Mouse (Mus musculus) ovary, adult 18-20 months (tissue): ENCODE results near the gene Gapvd1.
"Not testable (repeated sequence)": the region's sequence is repeated elsewhere in the genome, so short reads cannot be mapped to it uniquely, and the experiment has no call there.

Experiments
- DNase-seq: peaks from one replicate; pipeline ENCODE4 v3.0.0; 2022; ENCODE audit warnings: low spot score, mixed read lengths

The Gapvd1 gene

DNA sequence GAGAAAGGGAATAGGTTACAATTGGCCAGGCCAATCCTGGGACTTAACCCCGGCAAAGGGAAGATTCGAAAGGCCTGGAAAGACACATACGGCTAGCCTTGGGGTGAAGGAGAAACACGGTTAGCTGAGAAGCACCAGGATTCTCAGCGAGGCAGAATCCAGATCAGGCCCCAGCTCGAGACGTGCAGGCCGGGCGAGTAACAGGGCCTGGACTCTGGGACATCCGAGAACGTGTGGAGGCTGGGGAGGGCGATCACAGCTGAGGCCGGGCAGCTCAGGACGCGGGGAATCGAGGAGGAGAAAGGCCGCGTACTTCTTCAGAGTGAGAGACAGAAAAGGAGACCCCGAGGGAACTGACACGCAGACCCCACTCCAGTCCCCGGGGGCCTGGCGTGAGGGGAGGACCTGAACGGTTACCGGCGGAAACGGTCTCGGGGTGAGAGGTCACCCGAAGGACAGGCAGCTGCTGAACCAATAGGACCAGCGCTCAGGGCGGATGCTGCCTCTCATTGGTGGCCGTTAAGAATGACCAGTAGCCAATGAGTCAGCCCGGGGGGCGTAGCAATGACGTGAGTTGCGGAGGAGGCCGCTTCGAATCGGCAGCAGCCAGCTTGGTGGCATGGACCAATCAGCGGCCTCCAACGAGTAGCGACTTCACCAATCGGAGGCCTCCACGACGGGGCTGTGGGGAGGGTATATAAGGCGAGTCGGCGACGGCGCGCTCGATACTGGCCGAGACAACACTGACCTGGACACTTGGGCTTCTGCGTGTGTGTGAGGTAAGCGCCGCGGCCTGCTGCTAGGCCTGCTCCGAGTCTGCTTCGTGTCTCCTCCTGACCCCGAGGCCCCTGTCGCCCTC, 16.6 kb upstream of the Gapvd1 start, which contains the start of gene Hspa5:
TSS of gene Hspa5 (plus strand) at position 603 of the 859 bp plus-strand sequence.
- peak; percentile 100 for DNase-seq

DNA sequence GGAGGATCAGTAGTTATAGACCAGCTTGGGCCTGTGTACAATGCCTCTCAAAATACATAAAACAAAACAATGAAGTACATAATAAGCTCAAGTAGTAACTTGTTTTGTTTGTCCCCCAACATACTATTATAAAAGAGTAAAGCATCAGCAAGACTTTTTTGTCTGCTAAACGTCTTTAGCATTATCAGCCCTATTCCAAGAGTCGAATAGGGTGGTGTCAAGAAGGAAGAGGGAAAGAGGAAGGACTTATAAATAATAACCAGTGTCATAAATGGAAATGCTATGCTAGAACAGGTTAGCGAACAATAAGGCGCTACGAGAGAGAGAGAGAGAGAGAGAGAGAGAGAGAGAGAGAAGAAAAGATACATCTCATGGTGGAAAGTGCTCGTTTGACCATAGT, 15.9 kb upstream of the Gapvd1 start:
- DNase-seq, result no peak

DNA sequence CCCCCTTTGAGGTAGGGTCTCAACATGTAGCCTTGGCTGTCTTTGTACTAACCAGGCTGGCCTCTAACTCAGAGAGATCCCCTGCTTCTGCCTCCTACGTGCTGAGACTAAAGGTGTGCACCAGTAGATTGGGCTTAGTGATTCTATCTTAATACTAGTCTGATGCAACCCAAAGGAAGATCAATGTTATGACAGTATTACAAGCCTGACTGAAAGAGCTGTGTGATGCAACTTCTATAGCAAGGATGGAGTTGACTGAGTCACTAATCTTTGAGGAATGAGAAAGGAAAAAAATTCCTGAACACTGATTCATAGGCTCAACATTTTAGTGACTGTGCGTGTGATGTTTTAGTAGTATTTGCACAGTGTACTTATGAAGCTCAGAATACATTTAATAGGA, 15.0 kb upstream of the Gapvd1 start:
- DNase-seq, result no peak

DNA sequence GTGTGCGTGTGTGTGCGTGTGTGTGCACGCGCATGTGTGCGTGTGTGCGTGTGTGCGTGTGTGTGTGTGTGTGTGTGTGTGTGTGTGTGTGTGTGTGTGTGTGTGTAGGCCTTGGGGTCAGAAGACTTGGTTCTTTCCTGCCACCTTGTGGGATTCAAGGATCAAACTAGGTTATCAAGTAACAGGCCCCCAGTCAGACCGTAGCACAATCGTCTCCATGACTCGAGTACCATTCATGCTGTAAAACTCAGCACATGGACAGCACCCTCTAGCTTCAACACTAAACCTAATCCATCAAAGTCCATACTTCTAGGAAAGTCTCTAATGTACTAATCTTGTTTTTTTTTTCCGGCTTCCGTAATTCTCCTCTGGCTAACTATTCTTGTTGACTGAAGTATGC, 9.8 kb upstream of the Gapvd1 start:
- no peak for DNase-seq

DNA sequence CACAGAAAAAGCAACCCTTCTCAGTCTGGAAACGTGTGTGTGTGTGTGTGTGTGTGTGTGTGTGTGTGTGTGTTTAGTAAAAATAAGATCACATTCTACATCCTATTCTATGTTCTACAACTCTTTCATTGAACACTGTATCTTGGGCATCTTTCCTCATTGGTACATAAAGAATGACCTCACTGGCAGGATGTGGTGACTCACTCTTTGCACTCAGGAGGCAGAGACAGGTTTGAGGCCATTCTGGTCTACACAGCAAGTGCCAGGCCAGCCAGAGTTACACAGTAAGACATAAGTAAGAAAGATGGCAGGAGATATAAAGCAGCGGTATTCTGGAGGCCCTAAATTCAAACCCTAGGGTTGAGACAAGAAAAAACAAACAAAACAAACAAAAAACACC, 7.8 kb upstream of the Gapvd1 start:
- no peak for DNase-seq

DNA sequence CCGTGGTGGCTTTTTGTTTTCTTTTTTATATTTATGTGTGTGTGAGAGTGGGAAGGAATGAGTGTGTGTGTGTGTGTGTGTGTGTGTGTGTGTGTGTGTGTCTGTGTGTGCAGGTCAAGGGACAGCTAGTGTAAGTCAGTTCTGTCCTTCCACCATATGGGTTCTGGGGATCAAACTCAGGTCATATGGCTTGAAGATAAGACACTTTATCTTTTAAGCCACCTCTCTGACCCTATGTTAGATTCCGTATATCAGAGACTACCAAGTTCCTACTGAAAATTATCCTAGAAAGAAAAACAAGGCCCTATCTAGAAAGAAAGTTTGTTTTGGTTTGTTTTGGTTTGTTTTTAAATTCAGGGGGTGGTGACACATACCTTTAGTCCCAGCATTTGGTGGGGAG, 7.1 kb upstream of the Gapvd1 start:
- DNase-seq, result no peak

DNA sequence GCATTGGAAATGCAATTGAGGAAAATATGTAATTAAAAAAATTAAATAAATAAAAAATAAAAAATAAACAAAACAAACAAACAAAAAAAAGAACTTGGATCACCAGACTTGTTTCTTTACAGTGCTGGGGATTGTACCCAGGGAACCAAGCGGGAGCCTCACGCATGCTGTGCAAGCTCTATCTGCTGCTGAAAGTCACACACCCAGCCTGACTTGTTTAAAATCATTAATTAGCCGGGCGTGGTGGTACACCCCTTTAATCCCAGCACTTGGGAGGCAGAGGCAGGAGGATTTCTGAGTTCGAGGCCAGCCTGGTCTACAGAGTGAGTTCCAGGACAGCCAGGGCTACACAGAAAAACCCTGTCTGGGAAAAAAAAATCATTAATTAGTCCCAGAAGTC, 6.2 kb upstream of the Gapvd1 start:
- DNase-seq, result not testable (repeated sequence)

DNA sequence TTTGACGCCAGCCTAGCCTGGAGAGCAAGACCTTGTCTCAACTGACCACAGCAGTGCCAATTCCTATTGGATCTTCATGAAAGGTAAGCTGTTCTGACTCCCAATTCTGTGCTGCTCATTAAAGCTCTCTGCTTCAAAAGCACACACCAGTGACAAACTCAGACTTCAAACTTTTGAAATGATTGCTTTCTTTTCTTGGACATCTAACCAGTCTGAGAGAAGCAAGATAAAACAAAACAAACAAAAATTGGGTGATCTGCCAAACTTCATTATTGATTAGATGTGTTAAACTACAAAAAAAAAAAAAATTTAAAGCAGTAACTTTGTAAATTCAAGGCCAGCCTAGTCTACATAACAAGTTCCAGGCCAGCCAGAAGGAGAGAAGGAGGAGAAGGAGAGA, 2.3 kb upstream of the Gapvd1 start:
- DNase-seq, result no peak

DNA sequence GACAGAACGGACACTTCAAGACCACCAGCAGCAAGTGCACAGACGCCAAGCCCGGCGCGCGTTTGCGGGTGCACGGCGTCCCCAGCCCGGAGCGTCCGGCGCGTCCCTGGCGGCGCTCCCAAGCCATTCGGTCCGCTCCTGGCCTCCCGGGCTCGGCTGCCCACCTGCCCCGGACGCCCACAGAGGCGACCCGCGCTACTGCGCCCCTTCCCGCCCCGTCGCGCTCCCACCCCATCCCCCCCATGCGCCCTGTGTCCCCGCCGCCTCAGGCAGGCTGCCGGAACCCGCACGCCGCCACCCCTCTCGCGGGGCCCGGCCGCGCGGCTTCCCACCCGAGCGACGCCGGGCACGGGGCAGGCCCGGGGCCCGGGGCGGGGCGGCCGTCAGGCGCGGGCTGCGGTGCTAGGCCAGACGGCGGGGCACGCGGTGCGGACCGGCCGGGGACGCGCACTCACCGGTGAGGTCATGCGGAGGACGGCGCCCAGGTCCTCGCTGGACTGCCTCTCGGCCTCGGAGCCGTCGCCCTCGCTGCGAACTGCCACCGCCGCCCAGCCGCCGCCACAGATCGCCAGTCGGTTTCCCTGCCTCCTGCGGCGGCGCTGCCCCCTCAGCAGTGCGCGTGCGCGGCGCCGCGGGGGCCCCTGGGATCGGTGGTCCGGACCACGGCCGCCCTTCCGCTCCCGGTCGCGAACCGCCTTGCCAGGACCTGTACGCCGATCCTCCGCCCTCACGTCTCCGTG, 1.1 kb downstream of the Gapvd1 start:
- peak; percentile 80 for DNase-seq

DNA sequence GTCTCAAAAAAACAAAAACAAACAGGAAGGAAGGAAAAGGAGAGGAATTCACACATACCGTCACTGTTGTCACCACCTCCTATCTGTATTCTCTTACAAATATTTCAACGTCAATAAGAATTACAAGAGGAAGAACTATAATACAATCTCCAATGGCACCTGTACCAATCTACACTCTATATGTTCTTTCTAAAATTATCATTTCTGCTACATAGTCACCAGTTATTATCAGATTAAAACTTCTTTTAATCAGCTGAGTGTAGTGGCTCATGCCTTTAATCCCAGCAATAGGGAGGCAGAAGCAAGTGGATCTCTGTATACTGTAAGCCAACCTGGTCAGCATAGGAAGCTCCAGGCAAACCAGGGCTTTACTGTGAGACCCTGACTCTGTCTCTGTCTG, 4.8 kb downstream of the Gapvd1 start:
- no peak for DNase-seq

DNA sequence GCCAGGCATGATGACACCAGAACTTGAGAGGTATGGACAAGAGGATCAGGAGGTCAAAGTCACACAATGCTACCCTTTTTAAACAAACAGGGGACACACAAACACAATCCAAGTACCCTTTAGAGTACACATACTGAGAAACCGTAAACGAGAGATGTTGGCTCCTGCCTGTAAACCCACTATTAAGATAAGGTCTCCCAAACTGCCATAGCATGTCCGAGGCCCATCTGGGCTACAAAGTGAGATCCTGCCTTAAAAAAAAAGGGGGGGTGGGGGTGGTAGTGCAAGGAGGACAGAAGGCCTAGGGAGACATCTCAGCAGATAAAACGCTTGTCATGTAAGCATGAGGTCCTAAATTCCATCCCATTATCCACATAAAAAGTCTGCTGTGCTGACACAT, 6.6 kb downstream of the Gapvd1 start:
- DNase-seq, result no peak

DNA sequence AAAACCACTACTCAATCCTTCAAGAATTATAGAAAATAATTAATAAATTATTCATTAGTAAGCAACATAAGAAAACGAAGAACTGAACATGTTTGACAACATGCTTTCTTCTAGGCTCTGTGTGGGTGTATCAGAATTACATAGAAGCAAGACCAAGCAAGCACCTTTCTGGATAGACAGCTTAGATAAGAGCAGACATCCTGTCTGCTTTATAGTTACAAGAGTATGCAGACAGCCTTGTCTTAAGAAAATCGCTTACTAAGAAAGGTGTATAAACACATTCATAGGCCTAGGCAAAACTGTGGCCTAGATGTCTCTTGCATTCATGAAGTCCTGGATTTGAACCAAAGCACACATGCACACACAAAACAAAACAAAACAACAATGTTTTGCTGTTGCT, 9.4 kb downstream of the Gapvd1 start:
- no peak for DNase-seq

DNA sequence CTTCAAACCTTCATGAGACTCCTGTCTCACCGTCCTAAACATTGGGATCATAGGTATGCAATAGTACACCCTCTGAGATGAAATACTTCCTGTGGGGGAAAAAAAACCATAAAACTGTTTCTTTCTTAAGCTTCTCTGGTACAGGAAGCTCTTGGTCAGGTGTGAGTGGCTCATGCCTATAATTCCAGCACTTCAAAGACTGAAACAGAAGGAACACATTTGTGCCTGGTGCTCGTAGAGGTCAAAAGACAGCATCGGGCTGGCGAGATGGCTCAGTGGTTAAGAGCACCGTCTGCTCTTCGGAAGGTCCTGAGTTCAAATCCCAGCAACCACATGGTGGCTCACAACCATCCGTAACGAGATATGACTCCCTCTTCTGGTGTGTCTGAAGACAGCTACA, 10.6 kb downstream of the Gapvd1 start:
- no peak for DNase-seq

DNA sequence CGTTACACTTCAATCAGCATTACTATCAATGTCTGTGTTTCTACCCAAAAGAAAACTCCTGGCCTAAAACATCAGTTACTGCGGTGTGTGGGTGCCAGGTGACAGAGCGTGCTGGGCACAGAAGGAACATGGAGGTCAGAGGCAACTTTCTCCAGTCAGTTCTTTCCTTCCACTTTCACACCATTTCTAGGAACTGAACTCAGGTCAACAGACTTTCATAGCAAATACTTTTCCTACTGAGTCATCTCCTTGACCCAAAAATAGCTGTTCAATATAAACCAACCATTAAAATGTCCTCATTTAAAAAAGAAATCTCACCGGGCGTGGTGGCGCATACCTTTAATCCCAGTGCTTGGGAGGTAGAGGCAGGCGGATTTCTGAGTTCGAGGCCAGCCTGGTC, 12.4 kb downstream of the Gapvd1 start:
- DNase-seq, result no peak

DNA sequence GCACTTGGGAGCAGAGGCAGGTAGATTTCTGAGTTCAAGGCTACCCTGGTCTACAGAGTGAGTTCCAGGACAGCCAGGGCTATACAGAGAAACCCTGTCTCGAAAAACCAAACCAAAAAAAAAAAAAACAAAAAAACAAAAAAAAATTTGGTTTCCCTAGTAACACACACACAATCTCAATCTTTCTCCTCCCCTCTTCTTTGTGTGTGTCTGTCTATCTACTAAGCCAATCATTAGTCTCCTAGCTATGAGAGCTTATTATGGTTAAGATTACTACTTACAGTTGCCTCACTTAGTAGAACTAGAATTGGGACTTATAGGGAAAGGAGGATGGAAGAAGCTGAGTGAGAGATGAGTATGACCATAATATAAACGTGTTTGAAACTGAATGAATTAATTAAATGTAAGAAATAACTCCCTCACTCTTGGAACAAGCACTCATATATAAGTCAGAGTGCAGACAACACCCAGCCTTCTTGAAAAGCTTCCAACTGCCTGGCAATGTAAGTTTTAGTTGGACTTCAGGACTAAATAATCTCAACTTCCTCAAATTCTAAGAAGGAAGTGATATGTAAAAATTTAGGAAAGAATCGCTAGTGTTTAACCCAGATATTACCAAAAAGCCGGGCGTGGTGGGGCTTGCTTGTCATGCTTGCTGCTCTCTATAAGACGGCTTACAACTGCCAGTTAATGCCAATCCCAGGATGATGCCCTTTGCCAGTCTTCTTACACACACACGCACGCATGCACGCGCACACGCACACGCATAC, 13.5 kb downstream of the Gapvd1 start:
- DNase-seq, result no peak

DNA sequence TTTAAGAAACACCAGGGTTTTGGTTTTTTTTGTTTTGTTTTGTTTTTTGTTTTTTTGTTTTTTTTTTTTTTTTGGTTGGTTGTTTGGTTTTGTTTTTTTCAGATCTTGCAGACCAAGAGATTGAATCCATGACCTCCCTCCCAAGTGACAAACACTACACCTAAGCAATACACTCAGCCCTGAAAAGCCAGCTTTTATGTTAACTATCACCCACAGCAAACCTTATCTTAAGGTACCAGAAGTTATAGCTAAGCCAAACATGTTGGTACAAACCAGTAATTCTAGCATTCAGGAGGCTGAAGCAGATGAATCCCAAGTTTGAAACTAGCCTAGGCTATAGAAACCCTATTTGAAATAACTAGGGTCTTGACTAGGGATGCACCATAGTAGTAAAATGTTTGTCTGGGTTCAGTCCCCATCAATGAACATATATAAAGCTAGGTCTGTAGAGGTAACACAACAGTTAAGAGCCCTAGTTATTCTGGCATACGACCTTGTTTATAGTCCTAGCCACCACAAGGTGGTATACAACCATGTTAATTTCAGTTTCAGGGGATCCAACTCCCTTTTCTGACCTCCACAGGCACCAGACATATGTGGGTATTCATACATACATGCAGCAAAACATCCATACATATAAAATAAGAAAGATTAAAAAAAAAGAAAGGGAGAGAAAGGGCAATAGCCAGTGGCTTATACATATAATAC, 15.2 kb downstream of the Gapvd1 start:
- no peak for DNase-seq

DNA sequence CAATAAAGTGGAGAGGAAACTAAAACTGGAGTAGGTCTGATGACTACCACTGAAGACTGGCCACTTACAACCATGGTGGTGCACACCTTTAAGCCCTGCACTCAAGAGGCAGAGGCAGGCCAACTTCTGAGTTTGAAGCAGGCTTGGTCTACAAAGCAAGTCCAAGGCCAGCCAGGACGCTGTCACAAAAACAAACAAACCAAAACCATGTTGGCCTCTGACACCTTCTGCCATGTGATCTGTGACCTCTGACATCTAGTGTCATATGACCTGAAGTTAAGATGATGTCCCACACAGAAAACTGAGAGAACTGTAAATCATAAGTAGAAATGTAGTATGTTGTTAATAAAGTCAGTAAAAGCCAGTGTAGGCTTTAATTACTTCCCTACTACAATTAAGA, 17.1 kb downstream of the Gapvd1 start:
- DNase-seq, result no peak

DNA sequence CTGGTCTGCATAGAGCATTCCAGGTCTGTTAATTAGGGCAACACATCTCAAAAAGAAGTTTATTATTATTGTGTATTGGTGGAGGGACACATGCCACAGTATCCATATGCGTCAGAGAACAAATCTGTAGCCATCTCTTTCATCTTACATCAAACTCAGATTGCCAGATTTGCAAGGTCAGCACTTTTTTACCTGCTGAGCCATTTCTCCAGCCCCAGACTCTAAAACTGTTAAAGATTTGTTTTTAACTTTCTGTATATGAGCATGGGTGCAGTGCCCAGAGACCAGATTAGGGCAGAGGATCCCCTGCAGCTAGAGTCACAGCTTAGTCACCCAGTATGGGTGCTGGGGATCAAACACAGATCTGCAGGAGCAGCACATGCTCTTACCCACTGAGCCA, 18.4 kb downstream of the Gapvd1 start:
- DNase-seq, result no peak

DNA sequence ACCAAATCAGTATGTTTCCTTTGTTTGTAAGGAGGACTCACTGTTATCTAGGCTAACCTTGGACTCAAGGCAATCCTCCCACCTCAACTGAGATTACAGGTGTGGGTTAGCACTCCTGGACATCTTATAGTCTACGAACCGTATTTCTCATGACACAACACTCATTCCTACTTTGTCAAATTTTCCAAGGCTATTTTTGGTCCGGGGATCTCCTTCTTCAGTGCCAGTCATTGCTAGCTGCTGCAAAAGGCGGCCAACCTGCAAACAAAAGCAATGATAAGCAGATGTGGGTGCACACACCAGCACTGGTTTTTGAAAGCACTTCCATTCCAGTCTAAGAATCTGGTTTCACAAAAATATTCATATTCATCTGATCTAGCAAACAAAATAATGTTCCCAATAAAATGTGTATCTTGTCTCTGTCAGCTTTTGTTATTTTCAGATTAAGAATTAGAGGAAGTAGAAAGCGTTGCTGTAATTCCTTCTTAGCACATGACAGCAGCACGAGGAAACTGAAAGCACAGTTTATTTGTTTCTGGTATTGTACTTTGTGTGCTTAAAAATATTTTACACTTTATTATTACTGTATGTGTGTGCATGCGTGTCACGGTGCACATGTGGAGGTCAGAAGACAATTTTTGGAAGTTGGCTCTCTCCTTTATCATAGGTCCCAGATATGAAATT, 27.8 kb downstream of the Gapvd1 start:
- DNase-seq, result no peak

DNA sequence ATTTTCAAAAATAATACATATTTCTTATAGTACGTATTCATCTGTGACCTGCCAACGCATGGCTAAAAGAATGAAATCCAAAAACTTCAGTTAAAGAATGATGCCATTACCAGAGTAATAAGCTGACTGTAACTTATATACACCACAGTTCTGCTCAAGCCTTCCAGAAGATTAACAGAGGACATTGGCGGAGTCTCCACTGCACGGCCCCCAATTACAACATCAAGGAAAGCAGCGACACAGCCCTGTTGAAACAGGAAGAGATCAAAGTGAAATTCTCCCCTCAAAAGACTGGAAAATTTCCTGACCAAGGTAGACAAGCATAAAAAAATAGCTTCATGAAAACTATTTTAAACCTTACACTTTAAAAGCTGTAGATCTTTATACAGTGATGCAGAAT, 29.8 kb downstream of the Gapvd1 start:
- DNase-seq, result no peak

DNA sequence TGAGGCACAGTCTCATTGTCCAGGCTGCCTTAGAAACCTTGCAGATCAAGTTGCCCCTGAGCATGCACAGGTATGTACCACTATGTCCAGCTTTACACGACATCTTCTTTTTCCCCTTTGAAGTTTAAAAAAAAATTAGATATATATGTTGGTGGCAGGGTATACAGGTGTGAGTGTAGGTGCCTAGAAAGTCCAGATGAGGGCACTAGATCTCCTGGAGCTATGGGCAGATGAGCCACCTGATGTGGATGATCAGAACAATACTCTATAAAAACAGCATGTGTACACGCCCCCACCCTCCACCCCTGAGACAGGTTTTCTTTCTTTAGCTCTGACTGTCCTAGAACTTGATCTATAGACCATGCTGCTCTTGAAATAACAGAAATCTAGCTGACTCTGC, 36.8 kb downstream of the Gapvd1 start:
- DNase-seq, result no peak

DNA sequence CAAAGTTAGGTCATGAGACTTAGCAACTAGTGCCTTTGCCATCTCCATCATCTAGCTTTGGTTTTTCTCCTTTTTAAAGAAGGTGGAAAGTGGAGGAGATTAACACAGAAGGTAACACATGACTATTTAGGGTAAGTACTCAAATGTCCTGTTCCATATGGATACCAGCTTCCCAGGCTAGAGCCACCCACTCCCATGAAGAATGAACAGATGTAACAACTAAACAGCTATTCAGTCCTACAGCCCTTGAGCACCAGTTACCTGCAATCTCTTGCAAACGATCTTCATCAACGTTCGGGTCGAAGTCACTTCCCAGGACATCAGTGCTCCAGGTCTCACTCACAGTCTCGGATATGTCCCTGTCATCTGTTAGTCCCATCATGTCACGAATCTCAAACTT, 43.1 kb downstream of the Gapvd1 start:
- no peak for DNase-seq
